Mouse (Mus musculus): Measurements from ENCODE around the gene Napa.

Gene Napa

GRCm38 (mm10) chr7:16130956-16131634, 32.8 kb downstream of the Napa start:
- DNase-seq (ENCODE audit: low spot score in 2 of 2), result no peak

DNA sequence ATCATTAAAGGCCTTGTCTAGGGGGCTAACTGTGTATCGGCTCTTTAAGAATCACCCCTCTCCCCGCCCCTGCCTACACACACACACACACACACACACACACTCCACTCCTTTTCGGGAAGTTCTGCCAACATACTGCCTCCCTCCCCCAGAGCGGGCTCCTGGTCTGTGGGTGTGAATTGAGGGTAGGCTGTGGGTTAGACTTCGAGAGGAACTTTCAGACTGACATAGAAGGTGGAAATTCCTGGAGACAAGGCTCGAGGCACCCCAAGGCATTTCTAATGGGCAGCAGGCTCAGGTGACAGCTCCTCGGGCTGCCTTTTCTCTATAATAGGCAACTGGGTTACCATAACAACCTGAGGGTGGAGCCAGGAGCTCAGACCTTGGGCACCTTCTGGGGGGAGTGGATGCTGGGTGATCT, 33.9 kb downstream of the Napa start:
- DNase-seq (ENCODE audit: low spot score in 2 of 2), result no peak

DNA sequence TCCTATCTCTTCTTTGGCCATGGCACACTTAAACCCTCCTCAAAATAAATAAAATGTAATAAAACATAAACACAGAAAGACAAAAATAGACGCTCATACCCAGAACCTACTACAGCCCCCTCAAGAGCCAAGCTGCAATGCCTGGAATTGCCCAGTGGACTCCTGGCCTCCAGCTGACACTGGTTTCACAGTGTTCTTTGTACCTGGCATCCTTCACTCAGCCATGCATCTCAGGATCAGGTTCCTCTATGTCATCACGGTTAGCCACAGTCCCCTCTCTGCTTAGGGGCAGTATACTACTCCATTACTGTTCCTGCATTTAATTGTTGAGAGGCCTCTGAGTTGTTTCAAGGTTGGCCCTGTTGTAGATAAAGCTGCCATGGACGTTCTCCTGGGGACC, 34.7 kb downstream of the Napa start:
- DNase-seq (ENCODE audit: low spot score in 2 of 2), result no peak

- DNase-seq (ENCODE audit: low spot score in 2 of 2), result no peak
Measured at GRCm38 (mm10) chr7:16133691-16134090, 35.4 kb downstream of the Napa start.

DNA sequence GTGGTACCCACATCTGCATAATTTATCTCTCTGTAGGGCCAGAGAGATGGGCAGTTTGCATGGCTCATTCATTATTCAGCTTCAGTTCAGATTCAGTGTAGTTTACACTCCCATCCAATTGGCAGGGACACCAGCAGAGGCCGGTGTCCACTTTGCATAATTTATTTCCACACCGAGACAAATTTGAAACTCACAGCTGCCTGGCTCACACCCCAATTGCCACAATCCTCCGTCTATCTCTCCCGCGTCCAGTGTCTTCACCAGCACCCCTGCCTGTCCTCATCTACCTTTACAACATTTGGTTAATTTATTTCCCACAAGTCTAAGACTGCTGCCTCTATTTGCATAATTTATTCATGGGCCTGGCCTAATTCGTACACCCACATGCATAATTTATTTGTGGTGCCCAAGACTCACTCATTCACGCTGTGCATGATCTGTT, 36.7 kb downstream of the Napa start:
- DNase-seq (ENCODE audit: low spot score in 2 of 2), result no peak

GRCm38 (mm10) chr7:16146489-16147410, 48.5 kb downstream of the Napa start:
- DNase-seq (ENCODE audit: low spot score in 2 of 2), result no peak

DNA sequence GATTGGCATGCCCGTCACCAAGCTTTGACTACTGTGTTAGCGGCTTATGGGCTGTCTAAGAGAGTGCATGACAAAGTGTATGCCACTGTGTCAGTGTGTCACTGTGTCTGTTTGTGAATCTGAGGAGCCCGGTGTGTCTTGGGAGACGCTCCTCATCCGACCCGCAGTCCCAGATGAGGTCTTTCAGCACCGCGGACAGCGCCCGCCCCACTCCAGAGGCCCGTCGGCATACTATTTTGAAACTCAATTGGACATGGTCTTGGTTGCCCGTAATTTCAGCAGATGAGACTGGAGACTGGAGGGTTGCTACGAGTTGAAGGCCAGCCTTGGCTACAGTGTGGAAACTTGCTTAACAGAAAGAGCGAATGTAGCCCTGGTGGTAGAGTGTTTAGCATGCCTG, 49.4 kb downstream of the Napa start:
- DNase-seq (ENCODE audit: low spot score in 2 of 2), result peak in 1 of 2 experiments; percentile 53

GRCm38 (mm10) chr7:16149241-16149640, 51.0 kb downstream of the Napa start:
- no peak for DNase-seq (ENCODE audit: low spot score in 2 of 2)

GRCm38 (mm10) chr7:16150191-16151145, 52.2 kb downstream of the Napa start:
- no peak for DNase-seq (ENCODE audit: low spot score in 2 of 2)

DNA sequence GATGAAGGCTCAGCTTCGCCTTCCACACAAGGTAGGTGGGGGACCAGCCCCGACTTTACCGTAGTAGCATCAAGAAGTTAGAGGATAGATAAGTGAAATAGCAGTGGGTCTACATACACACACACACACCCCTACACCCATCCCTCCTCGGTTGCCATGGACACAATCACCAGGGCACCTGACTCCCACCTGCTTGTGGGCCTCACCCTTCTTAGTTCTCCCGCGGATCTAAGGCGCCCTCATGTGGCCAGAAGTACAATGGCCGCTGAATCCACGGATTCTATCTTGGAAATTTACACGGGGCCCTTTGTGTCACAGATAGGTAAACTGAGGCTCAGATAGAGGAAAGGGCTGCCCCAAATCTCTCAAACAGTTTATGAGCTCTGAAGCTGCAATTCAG, 55.3 kb downstream of the Napa start:
- peak in 1 of 2 experiments; percentile 33 for DNase-seq (ENCODE audit: low spot score in 2 of 2)

- DNase-seq (ENCODE audit: low spot score in 2 of 2), result no peak
Measured at GRCm38 (mm10) chr7:16155132-16155872, 57.0 kb downstream of the Napa start.

- DNase-seq (ENCODE audit: low spot score in 2 of 2), result no peak
Measured at GRCm38 (mm10) chr7:16156105-16156714, 58.0 kb downstream of the Napa start.

- no peak for DNase-seq (ENCODE audit: low spot score in 2 of 2)
Measured at GRCm38 (mm10) chr7:16158735-16159134, 60.5 kb downstream of the Napa start.

DNA sequence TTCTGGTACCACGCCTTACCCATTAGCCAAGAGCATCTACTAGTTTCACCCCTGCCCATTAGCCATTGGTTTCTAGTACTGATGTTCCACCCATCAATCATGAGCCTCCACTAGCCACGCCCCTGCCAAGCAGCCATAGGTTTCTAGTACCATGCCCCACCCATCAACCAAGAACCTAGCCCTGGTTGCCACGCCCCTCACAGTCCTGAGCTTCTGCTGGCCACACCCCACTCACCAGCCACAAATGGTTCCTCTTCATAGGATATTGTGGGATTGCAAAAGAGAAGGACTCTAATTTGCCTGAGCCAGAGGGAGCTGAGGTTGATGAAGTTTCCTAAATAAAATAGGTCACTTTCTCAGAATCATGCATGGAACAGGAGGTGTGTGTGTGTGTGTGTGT, 62.4 kb downstream of the Napa start:
- no peak for DNase-seq (ENCODE audit: low spot score in 2 of 2)

DNA sequence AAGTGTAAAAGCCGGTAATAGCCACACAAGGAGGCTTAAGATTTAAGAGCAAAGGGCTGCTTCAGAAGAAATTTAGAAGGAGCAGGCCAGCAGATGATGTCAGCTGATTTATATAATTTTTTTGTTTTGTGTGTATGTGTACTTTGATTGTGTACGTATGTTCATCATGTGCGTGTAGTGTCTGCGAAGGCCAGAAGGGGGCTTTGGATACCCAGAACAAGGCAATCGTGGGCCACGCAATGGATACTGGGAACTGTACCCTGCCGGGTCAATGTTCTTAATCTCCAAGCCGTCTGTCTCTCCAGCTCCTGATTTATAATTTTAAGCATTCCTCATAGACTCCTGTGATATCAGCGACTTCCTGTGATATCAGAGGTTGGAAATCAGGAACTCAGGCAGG, 63.0 kb downstream of the Napa start:
- DNase-seq (ENCODE audit: low spot score in 2 of 2), result no peak

- DNase-seq (ENCODE audit: low spot score in 2 of 2), result no peak
Measured at GRCm38 (mm10) chr7:16162036-16162435, 63.8 kb downstream of the Napa start.

Data from urinary bladder, adult 18-20 months (tissue).